Mouse (Mus musculus) thymus, postnatal 4 days (tissue): Measurements from ENCODE around the gene Olfr30.
"Not testable (repeated sequence)": the region's sequence is repeated elsewhere in the genome, so short reads cannot be mapped to it uniquely, and the experiment has no call there.

Experiments used
- DNase-seq: peaks from one replicate; pipeline ENCODE4 v3.0.0; 2021

Gene Olfr30

DNA sequence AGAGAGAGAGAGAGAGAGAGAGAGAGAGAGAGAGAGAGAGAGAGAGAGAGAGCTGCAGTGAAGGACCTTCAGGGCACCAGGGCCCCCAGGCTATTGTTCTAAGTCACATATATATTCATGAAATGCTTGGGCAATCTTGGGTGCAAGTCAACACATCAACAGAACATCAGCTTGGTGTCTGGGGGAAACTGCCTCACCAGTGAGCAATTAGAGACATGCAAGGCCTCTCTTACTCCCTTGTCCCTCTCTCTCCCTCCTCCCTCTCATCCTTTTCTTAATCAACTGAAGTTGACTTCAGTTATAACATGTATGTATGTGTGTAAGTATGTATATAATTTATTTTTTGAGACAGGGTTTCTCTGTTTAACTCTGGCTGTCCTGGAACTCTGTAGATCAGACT is at the start of gene Olfr30:
Gene Olfr30, minus strand, starts transcription at position 101 of the 400 bp plus-strand sequence.
- DNase-seq = no peak

DNA sequence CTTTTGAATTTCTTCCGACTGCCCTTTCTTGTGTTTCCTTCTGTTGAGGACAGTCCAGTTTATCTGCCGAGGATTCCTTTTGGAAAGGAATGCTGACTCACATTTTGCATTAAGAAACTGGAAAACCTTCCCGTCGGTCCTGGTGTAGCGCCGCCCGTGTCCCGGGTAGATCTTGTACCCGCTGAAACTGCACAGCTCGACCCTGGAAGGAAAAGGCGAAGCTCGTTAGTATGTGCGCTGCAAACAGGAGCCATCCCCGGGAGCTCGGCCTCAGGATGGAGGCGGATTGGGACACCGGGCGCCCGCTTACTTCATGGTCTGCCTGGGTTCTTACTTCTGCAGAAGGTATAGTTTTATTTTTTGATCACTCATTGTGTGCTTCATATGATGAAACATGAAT is 47.0 kb upstream of the Olfr30 start:
- not testable (repeated sequence) for DNase-seq

DNA sequence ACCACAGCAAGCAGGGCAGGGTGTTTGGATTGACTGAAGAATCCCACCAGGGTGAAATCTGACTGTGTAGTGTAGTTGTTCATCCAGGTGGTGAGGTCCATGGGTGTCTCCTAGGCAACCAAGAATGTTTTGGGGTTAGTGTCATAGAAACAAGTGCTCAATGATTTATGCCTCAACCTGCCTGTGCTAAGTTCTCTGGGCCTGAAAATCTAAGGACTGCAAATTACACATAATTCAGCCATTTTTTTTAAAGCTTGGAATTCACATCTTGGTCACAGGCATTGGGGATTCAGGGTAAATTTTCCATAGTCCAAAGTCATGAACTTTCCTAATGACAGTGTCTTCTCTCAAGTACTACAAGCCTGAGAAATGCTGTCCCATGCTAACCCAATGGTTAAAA is 40.4 kb upstream of the Olfr30 start, which contains the start of gene Olfr331:
Gene Olfr331, minus strand, starts transcription at position 101 of the 400 bp plus-strand sequence.
- not testable (repeated sequence) for DNase-seq

DNA sequence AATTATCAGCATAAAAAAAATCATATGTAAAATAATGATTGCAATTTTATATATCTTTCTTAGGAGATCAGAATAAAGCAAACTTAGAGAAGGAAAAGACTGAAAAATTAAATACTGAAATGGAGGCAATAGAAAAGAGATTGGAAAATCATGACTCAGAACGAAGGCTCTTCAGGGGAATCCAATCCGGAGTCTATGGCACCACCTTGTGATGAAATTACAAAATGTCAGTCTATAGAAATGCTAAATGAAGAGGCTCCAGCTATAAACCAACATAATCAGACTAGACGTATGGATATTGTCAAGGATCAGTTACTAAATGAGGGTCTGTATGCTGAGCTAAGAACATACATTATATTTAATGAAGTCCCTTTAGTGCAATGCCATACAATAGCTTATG is 37.2 kb upstream of the Olfr30 start:
- no peak for DNase-seq

DNA sequence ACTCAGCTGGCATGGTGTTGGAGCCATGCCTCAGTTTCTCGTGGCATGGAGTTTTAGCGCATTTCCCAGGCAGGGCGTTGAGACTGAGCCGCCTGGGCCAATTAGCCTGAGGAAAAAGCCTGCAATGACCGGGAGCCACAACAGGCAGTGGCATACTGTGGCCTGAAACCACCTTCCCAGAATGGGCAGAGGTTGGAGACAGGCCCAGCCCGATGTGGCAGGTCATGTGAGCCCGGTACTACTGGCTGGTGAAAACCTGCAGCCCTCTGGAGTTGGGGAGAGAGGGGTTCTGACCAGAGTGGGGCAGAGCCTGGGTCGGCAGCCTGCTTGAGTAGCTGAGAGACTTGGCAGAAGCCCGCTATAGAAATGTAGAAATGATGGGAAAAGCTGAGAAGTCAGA is 36.7 kb upstream of the Olfr30 start:
- no peak for DNase-seq

DNA sequence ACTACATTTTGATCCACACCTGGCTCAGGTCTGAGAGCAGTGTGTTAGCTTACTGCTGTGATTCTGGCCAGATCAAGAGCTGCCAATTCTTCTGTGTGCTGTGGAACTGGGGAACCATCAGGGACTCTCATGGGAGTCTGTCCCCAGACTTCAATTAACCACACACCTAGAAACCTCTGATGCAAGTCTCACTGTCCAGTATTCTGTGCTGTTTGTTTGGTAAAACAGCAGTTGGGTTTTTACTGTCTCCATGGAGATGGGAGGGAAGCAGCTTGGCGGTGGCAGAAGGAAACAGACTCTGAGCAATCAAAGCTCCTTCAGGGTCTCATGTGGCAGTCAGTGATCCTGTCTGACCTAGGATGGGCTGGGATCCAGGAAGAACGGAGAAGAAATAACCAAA is 30.4 kb upstream of the Olfr30 start, which contains the start of gene Olfr332:
Gene Olfr332, minus strand, starts transcription at position 101 of the 400 bp plus-strand sequence.
- no peak for DNase-seq

DNA sequence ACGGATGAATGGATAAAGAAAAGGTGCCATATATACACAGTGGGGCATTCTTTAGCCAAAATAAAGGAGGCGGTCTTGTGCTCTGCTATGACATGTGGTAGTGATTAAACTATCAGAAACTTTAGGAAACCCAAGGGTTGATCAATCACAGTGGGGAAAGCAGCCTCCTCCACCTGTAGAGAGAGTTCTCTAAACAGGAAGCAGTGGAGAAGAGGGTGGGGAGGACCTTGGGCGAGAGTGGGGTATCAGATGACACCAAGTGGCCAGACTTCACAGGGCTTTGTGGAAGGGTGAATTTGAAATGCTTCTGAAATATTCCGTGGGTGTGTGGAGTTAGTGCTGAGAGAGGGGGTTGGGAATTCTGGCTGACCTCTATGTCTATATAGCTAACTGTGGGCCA is 8.5 kb downstream of the Olfr30 start:
- no peak for DNase-seq

DNA sequence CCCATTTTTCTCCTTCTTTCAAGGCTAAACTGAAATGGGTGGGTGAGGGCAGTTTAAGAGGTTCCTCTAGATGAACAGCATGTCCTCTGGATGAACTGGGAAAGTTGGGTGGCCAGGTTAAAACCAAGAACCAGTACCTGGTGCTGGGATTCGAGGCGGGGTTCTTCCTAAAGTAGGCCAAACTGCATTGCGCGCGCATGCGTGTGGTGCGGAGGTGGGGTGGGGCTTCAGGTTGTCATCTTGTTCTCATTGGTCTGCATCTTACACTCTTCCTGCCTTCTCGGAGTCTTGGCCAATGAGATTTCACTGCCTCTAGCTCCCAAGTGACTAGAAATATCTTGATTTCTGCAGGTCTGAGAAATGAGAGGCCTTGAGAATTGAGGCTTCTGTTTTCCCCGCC is 9.3 kb downstream of the Olfr30 start, which contains the start of gene Lypd9:
Gene Lypd9, minus strand, starts transcription at position 165 of the 400 bp plus-strand sequence.
- no peak for DNase-seq

DNA sequence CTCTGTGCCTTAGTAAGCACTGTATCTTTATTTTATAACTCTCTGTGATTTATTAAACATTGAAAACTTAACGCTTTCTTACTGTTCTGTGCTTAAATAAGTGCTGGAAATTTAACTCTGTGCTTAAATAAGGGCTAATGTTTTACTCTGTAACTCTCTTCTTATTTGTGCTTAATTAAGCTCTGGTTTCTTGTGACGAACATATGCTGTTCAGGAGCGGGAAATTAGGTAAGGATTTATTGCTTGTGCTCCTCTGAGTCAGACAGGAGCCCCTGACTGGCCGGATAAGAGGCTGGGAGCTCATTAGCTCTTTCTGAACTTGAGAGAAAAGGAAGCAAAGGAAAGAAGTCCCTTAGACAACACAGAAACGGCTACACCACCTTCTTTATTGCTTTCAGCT is 24.2 kb downstream of the Olfr30 start:
- no peak for DNase-seq

DNA sequence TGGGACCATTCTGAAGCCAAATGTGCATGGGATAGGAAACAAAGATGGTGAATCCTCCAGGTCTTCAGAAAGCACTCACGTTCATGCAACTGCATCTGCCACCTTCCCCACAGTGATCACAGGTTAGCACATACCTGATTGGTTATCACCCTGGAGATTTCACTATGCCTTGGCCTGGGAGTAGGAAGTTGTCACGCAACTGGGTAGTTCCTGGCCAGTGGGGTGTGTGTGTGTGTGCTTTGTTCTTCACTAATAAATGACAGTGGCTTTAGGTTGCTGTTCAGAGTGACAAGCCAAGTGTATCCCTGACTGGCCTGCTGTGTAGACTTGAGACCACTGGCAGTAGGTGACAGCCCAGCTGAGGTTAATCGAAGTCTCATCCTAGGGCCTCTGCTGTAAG is 29.8 kb downstream of the Olfr30 start, which contains the start of gene Gm12253:
Gene Gm12253, plus strand, starts transcription at position 301 of the 400 bp plus-strand sequence.
- no peak for DNase-seq

DNA sequence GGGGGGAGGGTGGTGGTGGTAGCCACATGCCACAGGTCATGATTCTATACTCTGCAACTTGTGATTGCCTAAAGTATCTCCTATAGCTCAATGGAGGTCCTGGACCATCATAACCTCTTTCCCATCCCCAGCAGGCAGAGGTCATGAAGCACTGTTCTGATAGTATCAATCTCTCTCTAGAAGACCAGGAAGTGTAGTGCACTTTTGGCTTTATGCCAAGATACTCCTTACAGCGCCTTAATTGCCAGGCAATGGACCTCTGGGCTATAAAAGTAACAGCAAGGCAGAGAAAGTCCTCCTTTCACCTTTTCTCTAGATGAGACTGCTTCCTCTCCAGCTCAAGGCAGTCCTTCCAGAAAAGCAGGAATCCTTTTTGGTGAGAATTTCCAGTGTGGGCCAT is 41.3 kb downstream of the Olfr30 start, which contains the start of gene 1810065E05Rik:
Gene 1810065E05Rik, plus strand, starts transcription at position 297 of the 400 bp plus-strand sequence.
- no peak for DNase-seq

DNA sequence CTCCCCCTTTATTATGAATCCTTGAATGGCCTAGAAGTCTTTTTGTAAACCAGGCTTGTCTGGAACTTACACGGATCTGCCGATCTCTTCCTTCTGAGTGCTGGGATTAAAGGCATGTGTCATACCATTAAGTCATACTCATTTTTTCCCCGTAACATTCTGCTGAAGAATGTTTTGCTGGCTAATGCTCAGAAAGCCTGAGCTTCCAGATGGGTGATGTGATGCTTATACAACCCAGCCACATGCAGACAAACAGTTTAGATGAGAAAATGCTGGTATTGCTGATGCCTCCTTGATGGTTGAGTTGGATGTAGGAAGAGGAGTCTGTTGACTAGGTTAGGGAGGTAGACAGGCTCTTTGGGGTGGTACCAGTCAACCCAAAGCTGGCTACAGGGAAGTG is 43.7 kb downstream of the Olfr30 start:
- no peak for DNase-seq

DNA sequence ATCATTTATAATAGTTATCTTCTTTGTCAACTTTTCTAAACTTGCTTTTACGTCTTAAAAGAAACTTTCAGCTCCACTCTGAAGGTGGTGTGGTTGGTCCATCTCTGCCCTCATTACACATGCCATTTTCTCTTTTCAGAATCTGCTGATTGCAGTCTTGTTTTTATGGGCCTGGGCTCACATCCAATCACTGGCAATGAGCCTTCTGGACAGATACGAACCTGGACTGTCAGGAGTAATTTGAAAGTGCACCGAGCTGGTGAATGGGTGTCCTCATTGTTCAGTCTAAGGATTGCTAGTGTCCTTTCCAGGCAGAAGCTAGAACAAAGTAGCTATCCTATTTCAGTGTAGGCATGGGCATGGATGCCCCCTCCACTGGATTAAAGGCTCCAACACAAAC is 54.0 kb downstream of the Olfr30 start:
- no peak for DNase-seq
